Mouse (Mus musculus) heart, embryonic 12.5 days (tissue): Measurements from ENCODE around the gene Sema6b. TPM values are rescaled to one million over a fixed set of nuclear protein-coding genes. Genes with fewer than 3 reads are reported as not detected.

Experiments used
- ATAC-seq: fragments of 200-750 bp; cut with Nextera tagmentation; 2 replicates; pipeline ENCODE4 v1.8.0; 2017; ENCODE audit warnings: moderate TSS enrichment, moderate library complexity; ENCODE audit not compliant: insufficient number of reproducible peaks, low FRiP score
- H3K27ac ChIP-seq: fragments of 300-500 bp; sonication (generic); 2 replicates; pipeline ENCODE4 v1.5.1; 2016; ENCODE audit warnings: mild to moderate bottlenecking, moderate library complexity; ENCODE audit not compliant: poor library complexity, severe bottlenecking
- H3K27me3 ChIP-seq: fragments of 300-500 bp; sonication (generic); replicated peaks from 2 replicates; pipeline ENCODE4 v1.6.1; 2016; ENCODE audit warnings: mild to moderate bottlenecking, moderate library complexity
- H3K36me3 ChIP-seq: fragments of 300-500 bp; sonication (generic); 2 replicates; pipeline ENCODE4 v1.6.1; 2016; ENCODE audit warnings: mild to moderate bottlenecking, moderate library complexity
- H3K4me1 ChIP-seq: fragments of 300-500 bp; sonication (generic); replicated peaks from 2 replicates; pipeline ENCODE4 v1.6.1; 2016; ENCODE audit warnings: mild to moderate bottlenecking
- H3K4me2 ChIP-seq: fragments of 300-500 bp; sonication (generic); 2 replicates; pipeline ENCODE4 v1.6.1; 2016; ENCODE audit warnings: mild to moderate bottlenecking, moderate library complexity
- H3K4me3 ChIP-seq: fragments of 300-500 bp; sonication (generic); 2 replicates; pipeline ENCODE4 v1.5.1; 2016; ENCODE audit warnings: mild to moderate bottlenecking
- H3K9ac ChIP-seq: fragments of 300-500 bp; sonication (generic); 2 replicates; pipeline ENCODE4 v1.6.1; 2016; ENCODE audit warnings: mild to moderate bottlenecking, moderate library complexity
- H3K9me3 ChIP-seq: fragments of 300-500 bp; sonication (generic); replicated peaks from 2 replicates; pipeline ENCODE4 v1.6.1; 2016; ENCODE audit warnings: mild to moderate bottlenecking, moderate library complexity
- WGBS: fragments of 180-500 bp; shearing (Covaris S2); methylation state at CpG from one replicate; pipeline ENCODE4 v1.1.7; 2016; 5-methylcytosine and 5-hydroxymethylcytosine counted together
- polyA plus RNA-seq: library from polyadenylated mRNA; unstranded; fragments of >200 nt; fragmentation: Nextera tagmentation; extraction: Ambion mirVana; gene quantifications from 2 replicates; pipeline ENCODE4 v1.2.1, GENCODE M21; 2016

The Sema6b gene
- polyA plus RNA-seq, 1 experiment from 2014 or later: 0.57 TPM

DNA sequence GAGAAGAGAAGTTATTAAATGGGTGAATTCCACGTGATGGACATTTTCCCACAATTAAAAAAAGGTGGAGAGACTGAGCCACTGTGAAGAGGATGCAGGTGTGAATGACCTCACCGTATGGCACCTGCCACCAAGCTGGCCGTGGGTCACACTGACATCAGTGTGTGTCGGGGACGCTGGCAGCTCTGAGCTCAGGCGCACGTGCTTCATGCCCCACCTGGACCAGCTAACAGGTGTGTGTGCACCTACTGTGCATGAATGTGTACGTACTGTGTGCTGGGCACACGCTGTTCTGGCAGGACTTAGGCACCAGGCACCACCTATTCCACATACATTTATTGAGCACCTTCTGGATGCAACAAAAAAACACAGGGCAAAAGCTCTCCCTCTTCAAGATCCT is 4.4 kb upstream of the Sema6b start:
- 72% methylated on average over 9 of the region's 9 CpGs for WGBS
- Histone ChIP-seq H3K9ac (no peak overlapping the region), H3K9me3 (no peaks in the 10 kb centered on the region), H3K4me2 (no peak overlapping the region), H3K27ac (no peak overlapping the region), H3K27me3 (peaks cover 100% of the 10 kb centered on the region), H3K4me1 (peaks cover 24% of the 10 kb centered on the region), H3K36me3 (no peaks in the 10 kb centered on the region), H3K4me3 (no peak overlapping the region)
- no peak for ATAC-seq

GRCm38 (mm10) chr17:56141702-56142605 is 1.8 kb upstream of the Sema6b start:
- H3K9me3 ChIP-seq: no peaks in the 10 kb centered on the region
- under 1% methylated on average over 42 of the region's 47 CpGs for WGBS
- H3K4me1 ChIP-seq: peaks cover 22% of the 10 kb centered on the region
- peak overlapping the region; percentile 70 for H3K4me2 ChIP-seq
- peaks cover 100% of the 10 kb centered on the region for H3K27me3 ChIP-seq
- H3K27ac ChIP-seq: no peak overlapping the region
- H3K4me3 ChIP-seq: peak overlapping the region; percentile 39
- ATAC-seq: peak; percentile 26; the same call in 1 of the 2 replicates
- no peaks in the 10 kb centered on the region for H3K36me3 ChIP-seq
- H3K9ac ChIP-seq: peak overlapping the region; percentile 29

DNA sequence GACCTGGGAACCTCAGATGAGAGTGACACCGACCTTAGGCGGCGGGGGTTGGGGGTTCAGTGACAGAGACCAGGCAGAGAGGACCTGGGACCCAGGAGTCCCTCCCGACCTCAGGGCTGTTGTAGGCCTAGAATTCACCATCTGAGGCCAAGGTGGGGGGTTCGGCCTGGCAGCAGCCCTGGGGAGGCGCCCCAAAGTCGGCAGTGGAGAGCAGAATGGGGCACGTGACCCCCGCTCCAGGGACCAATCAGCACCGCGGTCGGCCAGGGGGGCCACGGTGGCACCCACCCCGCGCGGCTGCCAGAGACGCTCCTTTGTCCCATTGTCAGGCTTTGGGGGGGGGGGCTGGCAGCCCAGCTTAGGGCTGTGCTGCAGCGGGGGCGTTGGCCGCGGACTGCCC is 788 bp downstream of the Sema6b start:
- H3K4me1 ChIP-seq: peaks cover 27% of the 10 kb centered on the region
- H3K4me3 ChIP-seq: peak overlapping the region; percentile 69
- 13% methylated on average over 18 of the region's 21 CpGs for WGBS
- no peak for ATAC-seq
- H3K4me2 ChIP-seq: peak overlapping the region; percentile 92
- H3K36me3 ChIP-seq: no peaks in the 10 kb centered on the region
- H3K27me3 ChIP-seq: peaks cover 94% of the 10 kb centered on the region
- peak overlapping the region; percentile 64; the same call in 1 of the 2 replicates for H3K9ac ChIP-seq
- no peak overlapping the region for H3K27ac ChIP-seq
- H3K9me3 ChIP-seq: no peaks in the 10 kb centered on the region

GRCm38 (mm10) chr17:56137839-56138613 is 2.1 kb downstream of the Sema6b start:
- H3K9me3 ChIP-seq: no peaks in the 10 kb centered on the region
- ATAC-seq: no peak
- no peak overlapping the region for H3K27ac ChIP-seq
- H3K4me2 ChIP-seq: peak overlapping the region; percentile 31
- no peak overlapping the region for H3K9ac ChIP-seq
- peaks cover 80% of the 10 kb centered on the region for H3K27me3 ChIP-seq
- WGBS: 21% methylated on average over 25 of the region's 25 CpGs
- H3K4me3 ChIP-seq: no peak overlapping the region
- H3K36me3 ChIP-seq: no peaks in the 10 kb centered on the region
- peaks cover 40% of the 10 kb centered on the region for H3K4me1 ChIP-seq

- H3K4me1 ChIP-seq: peaks cover 30% of the 10 kb centered on the region
- WGBS: 70% methylated on average over 7 of the region's 7 CpGs
- H3K27me3 ChIP-seq: peaks cover 66% of the 10 kb centered on the region
- no peak overlapping the region for H3K9ac ChIP-seq
- no peak overlapping the region for H3K27ac ChIP-seq
- H3K4me3 ChIP-seq: no peak overlapping the region
- ATAC-seq: no peak
- H3K36me3 ChIP-seq: no peaks in the 10 kb centered on the region
- H3K9me3 ChIP-seq: no peaks in the 10 kb centered on the region
- no peak overlapping the region for H3K4me2 ChIP-seq
Measured at GRCm38 (mm10) chr17:56136558-56136957, 3.6 kb downstream of the Sema6b start.

- Histone ChIP-seq H3K4me1 (peaks cover 21% of the 10 kb centered on the region), H3K9me3 (peaks cover 7% of the 10 kb centered on the region; the same call in 1 of the 2 replicates), H3K27ac (no peak overlapping the region), H3K9ac (peak overlapping the region; percentile 44; the same call in 1 of the 2 replicates), H3K4me3 (peak overlapping the region; percentile 39), H3K27me3 (peaks cover 45% of the 10 kb centered on the region), H3K4me2 (peak overlapping the region; percentile 78), H3K36me3 (no peaks in the 10 kb centered on the region)
- WGBS: under 1% methylated on average over 27 of the region's 27 CpGs
- ATAC-seq: no peak; the same call in 1 of the 2 replicates
Measured at GRCm38 (mm10) chr17:56134463-56134971, 5.6 kb downstream of the Sema6b start.

DNA sequence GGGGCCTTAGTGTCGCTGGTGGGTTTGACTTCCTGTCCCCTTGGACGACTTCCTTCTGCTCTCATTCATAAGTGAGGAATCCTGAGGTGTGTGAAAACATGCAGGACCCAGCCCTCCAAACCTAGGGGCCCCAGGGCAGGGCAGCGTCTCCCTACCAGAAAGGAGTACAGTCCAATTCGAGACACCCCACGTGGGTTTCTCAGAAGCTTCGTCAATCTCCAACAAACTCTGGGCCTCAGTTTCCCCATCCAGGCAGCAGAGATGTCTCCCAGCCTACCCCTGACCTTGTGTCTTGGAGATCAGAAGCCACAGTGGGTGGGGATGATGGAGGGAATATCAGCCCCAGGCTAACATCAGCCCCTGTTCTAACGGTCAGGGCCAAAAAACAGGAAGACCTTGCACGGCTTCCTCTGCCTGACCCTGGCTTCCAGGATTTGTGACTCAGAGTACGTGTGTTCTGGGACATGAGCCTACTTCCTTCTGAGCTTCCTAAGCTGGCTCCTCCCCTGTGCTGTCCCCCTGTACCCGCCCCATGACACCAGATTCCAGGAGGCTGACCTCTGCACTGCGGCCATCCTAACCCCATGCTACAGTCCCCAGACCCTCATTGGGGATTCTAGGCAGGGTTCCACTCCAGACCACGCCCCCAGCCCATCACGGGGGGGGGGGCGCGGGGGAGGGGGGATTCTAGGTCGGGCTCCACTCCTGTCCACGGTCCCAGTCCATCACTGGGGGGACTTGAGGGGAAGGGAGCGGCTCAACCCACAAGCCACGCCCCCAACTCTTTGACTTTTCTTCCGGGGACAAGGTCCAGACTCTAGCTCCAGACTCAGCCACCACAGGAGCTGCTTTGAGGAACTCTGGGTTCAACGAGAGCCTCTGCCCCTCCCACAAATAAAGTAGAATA is 6.4 kb downstream of the Sema6b start:
- Histone ChIP-seq H3K27ac (peak overlapping the region; percentile 20; the same call in 1 of the 2 replicates), H3K4me3 (peak overlapping the region; percentile 39), H3K36me3 (no peaks in the 10 kb centered on the region), H3K4me2 (peak overlapping the region; percentile 78), H3K9ac (peak overlapping the region; percentile 44; the same call in 1 of the 2 replicates), H3K9me3 (peaks cover 7% of the 10 kb centered on the region; the same call in 1 of the 2 replicates), H3K4me1 (peaks cover 18% of the 10 kb centered on the region), H3K27me3 (peaks cover 37% of the 10 kb centered on the region)
- 14% methylated on average over 21 of the region's 21 CpGs for WGBS
- ATAC-seq: peak; percentile 69

GRCm38 (mm10) chr17:56132661-56133060 is 7.5 kb downstream of the Sema6b start:
- Histone ChIP-seq H3K27ac (no peak overlapping the region), H3K4me3 (no peak overlapping the region), H3K36me3 (no peaks in the 10 kb centered on the region), H3K4me1 (peaks cover 18% of the 10 kb centered on the region), H3K4me2 (no peak overlapping the region), H3K9ac (no peak overlapping the region), H3K27me3 (peaks cover 27% of the 10 kb centered on the region), H3K9me3 (peaks cover 7% of the 10 kb centered on the region; the same call in 1 of the 2 replicates)
- WGBS: 3% methylated on average over 14 of the region's 14 CpGs
- ATAC-seq: no peak

- Histone ChIP-seq H3K9me3 (peaks cover 7% of the 10 kb centered on the region; the same call in 1 of the 2 replicates), H3K4me1 (peaks cover 18% of the 10 kb centered on the region), H3K4me2 (no peak overlapping the region), H3K4me3 (no peak overlapping the region), H3K27ac (no peak overlapping the region), H3K36me3 (no peaks in the 10 kb centered on the region), H3K27me3 (peaks cover 19% of the 10 kb centered on the region; the same call in 1 of the 2 replicates), H3K9ac (no peak overlapping the region)
- no peak for ATAC-seq
- 45% methylated on average over 7 of the region's 7 CpGs for WGBS
Measured at GRCm38 (mm10) chr17:56131814-56132213, 8.3 kb downstream of the Sema6b start.

DNA sequence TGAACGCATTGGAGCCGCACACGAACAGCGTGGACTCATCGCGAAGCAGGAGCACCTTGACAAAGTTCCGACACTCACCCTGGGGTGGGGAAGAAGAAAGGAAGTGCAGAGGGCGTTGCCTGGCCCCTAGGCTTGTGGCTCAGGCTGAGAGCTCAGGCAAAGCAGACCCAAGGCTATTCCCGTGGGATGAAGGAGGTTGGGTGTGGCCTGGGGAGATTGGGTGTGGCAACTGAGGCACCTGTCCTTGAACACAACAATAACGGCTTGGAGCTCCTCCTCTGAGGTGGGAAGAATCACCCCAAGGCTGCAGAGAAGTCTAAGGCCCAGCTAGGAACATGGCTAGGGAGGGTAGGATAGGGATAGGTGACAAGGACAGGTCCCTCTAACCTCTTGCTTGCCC is 9.0 kb downstream of the Sema6b start:
- H3K4me3 ChIP-seq: no peak overlapping the region
- peaks cover 15% of the 10 kb centered on the region; the same call in 1 of the 2 replicates for H3K27me3 ChIP-seq
- 92% methylated on average over 10 of the region's 10 CpGs for WGBS
- peaks cover 18% of the 10 kb centered on the region for H3K4me1 ChIP-seq
- no peak overlapping the region for H3K27ac ChIP-seq
- ATAC-seq: no peak
- no peak overlapping the region for H3K9ac ChIP-seq
- no peak overlapping the region for H3K4me2 ChIP-seq
- peaks cover 7% of the 10 kb centered on the region; the same call in 1 of the 2 replicates for H3K9me3 ChIP-seq
- H3K36me3 ChIP-seq: no peaks in the 10 kb centered on the region
